Mouse (Mus musculus) right cerebral cortex, adult 2 months (tissue): ENCODE measurements around the gene Slc35g1.

Experiments used
- DNase-seq, 2 experiments: peaks; one replicate each; pipeline ENCODE4 v3.0.0; 2021 to 2022; ENCODE audit warnings: low spot score in 2 of 2

Slc35g1 gene

GRCm38 (mm10) chr19:38387835-38388234, 7.9 kb upstream of the Slc35g1 start:
- no peak for DNase-seq

- DNase-seq = no peak
Measured at GRCm38 (mm10) chr19:38396633-38396970, 822 bp downstream of the Slc35g1 start.

GRCm38 (mm10) chr19:38397004-38397403, 1.2 kb downstream of the Slc35g1 start:
- DNase-seq = no peak

GRCm38 (mm10) chr19:38398966-38399365, 3.2 kb downstream of the Slc35g1 start:
- no peak for DNase-seq

- DNase-seq = no peak
Measured at GRCm38 (mm10) chr19:38400851-38401250, 5.1 kb downstream of the Slc35g1 start.

GRCm38 (mm10) chr19:38401416-38401815, 5.6 kb downstream of the Slc35g1 start:
- no peak for DNase-seq

GRCm38 (mm10) chr19:38410357-38411056, 14.7 kb downstream of the Slc35g1 start:
- DNase-seq = no peak

GRCm38 (mm10) chr19:38413861-38414260, 18.1 kb downstream of the Slc35g1 start:
- no peak for DNase-seq

GRCm38 (mm10) chr19:38418819-38419423, 23.1 kb downstream of the Slc35g1 start:
- no peak for DNase-seq

- DNase-seq = no peak
Measured at GRCm38 (mm10) chr19:38420751-38421295, 25.0 kb downstream of the Slc35g1 start.

- no peak for DNase-seq
Measured at GRCm38 (mm10) chr19:38421436-38421835, 25.7 kb downstream of the Slc35g1 start.

GRCm38 (mm10) chr19:38422926-38423325, 27.1 kb downstream of the Slc35g1 start:
- no peak for DNase-seq

GRCm38 (mm10) chr19:38423884-38424283, 28.1 kb downstream of the Slc35g1 start:
- DNase-seq = peak; percentile 14 to 18

- DNase-seq = no peak
Measured at GRCm38 (mm10) chr19:38424581-38424980, 28.8 kb downstream of the Slc35g1 start.

GRCm38 (mm10) chr19:38429269-38429668, 33.5 kb downstream of the Slc35g1 start:
- DNase-seq = peak; percentile 18 to 24

- no peak for DNase-seq
Measured at GRCm38 (mm10) chr19:38430475-38430874, 34.7 kb downstream of the Slc35g1 start.

- DNase-seq = no peak
Measured at GRCm38 (mm10) chr19:38431326-38431725, 35.5 kb downstream of the Slc35g1 start.

- DNase-seq = no peak
Measured at GRCm38 (mm10) chr19:38432021-38432420, 36.2 kb downstream of the Slc35g1 start.

GRCm38 (mm10) chr19:38433381-38433780, 37.6 kb downstream of the Slc35g1 start:
- peak in 1 of 2 experiments; percentile 14 for DNase-seq

- DNase-seq = peak in 1 of 2 experiments; percentile 10
Measured at GRCm38 (mm10) chr19:38435221-38435620, 39.4 kb downstream of the Slc35g1 start.

- no peak for DNase-seq
Measured at GRCm38 (mm10) chr19:38441860-38442259, 46.1 kb downstream of the Slc35g1 start.

GRCm38 (mm10) chr19:38445758-38446157, 50.0 kb downstream of the Slc35g1 start:
- DNase-seq = no peak
